Mouse (Mus musculus) kidney, postnatal 0 days (tissue): Measurements from ENCODE around the gene Eml3. TPM values are rescaled to one million over a fixed set of nuclear protein-coding genes. Genes with fewer than 3 reads are reported as not detected.
A peak's percentile ranks its signal among the peaks of the same experiment; 100 is the strongest.
"Not testable (repeated sequence)": the region's sequence is repeated elsewhere in the genome, so short reads cannot be mapped to it uniquely, and the experiment has no call there.

ENCODE experiments used
- ATAC-seq: fragments of 200-750 bp; cut with Nextera tagmentation; replicated peaks from 2 replicates; pipeline ENCODE4 v1.8.0; 2017; ENCODE audit warnings: low read depth, moderate number of reproducible peaks, moderate TSS enrichment, moderate library complexity; ENCODE audit not compliant: low FRiP score
- DNase-seq: peaks from one replicate; pipeline ENCODE4 v3.0.0-alpha.2; 2016; ENCODE audit warnings: low spot score
- H3K27ac ChIP-seq: fragments of 300-500 bp; sonication (generic); 2 replicates; pipeline ENCODE4 v1.5.1; 2014; ENCODE audit warnings: mild to moderate bottlenecking
- H3K27me3 ChIP-seq: fragments of 300-500 bp; sonication (generic); 2 replicates; pipeline ENCODE4 v1.6.1; 2014; ENCODE audit warnings: low read length, mixed read lengths; ENCODE audit not compliant: insufficient read depth
- H3K36me3 ChIP-seq: fragments of 300-500 bp; sonication (generic); 2 replicates; pipeline ENCODE4 v1.6.1; 2014; ENCODE audit warnings: low read length, mixed read lengths; ENCODE audit not compliant: insufficient read depth
- H3K4me1 ChIP-seq: fragments of 300-500 bp; sonication (generic); replicated peaks from 2 replicates; pipeline ENCODE4 v1.6.1; 2014; ENCODE audit warnings: antibody characterized with exemption, low read length, mixed read lengths; ENCODE audit not compliant: insufficient read depth
- H3K4me2 ChIP-seq: fragments of 300-500 bp; sonication (generic); 2 replicates; pipeline ENCODE4 v1.6.1; 2014; ENCODE audit warnings: mild to moderate bottlenecking, low read length, moderate library complexity, mixed read lengths
- H3K4me3 ChIP-seq: fragments of 300-500 bp; sonication (generic); replicated peaks from 2 replicates; pipeline ENCODE4 v1.5.1; 2014; ENCODE audit warnings: low read depth, low read length
- H3K9ac ChIP-seq: fragments of 300-500 bp; sonication (generic); 2 replicates; pipeline ENCODE4 v1.6.1; 2014; ENCODE audit warnings: low read depth, low read length
- H3K9me3 ChIP-seq: fragments of 300-500 bp; sonication (generic); replicated peaks from 2 replicates; pipeline ENCODE4 v1.6.1; 2016; ENCODE audit warnings: low read length, inconsistent platforms, mixed read lengths
- CTCF ChIP-seq: IDR thresholded peaks from 2 replicates; pipeline ENCODE4 v1.5.1; 2016; ENCODE audit warnings: antibody characterized with exemption, low read depth, mild to moderate bottlenecking, moderate library complexity
- WGBS: fragments of 180-500 bp; shearing (Covaris S2); extraction: QIAGEN DNeasy Blood & Tissue Kit; methylation state at CpG from one replicate; pipeline ENCODE4 v1.1.7; 2014; 5-methylcytosine and 5-hydroxymethylcytosine counted together
- polyA plus RNA-seq: library from polyadenylated mRNA; unstranded; fragments of >200 nt; fragmentation: Nextera tagmentation; extraction: Ambion mirVana; gene quantifications from 2 replicates; pipeline ENCODE4 v1.2.1, GENCODE M21; 2015

Gene Eml3
- polyA plus RNA-seq, 1 experiment from 2014 or later: 25.5 TPM

DNA sequence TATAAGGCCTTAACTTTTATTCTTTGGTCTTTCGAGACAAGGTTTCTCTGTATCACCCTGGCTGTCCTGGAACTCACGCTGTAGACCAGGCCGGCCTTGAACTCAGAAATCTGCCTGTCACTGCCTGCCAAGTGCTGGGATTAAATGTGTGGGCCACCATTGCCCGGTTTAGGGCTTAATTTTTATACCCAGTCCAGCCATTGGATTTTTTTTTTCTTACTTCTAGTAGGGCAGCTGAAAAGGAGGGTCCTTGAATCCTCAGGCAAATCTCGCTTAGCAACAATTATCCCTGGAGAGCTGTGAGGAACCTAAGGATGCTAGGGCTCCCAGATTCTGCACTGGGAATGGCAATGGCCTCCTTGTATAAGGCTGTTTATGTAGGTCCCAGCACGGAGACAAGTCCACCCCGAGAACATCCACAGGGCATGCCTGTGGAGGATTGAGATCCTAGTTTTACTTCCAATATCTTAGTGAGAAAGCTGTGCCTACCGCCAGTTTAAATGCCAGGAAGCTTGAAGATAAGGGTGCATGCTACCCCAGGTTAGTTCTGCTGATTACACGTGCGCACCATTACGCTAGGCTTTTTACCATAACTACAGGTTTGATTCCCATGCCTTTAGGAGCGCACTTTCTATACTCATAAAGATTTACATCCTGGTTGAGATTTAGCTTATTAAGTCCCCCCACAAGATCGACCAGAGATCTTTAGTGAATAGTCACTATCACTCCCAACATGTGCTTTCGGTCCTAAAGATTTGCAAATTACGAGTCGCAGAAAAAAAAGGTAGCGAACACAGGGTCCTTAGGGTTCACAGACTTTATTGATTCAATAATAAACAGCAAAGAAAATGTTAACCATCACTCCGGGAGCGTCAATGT lies 41.5 kb upstream of the Eml3 start:
- Histone ChIP-seq H3K27ac (peak overlapping the region; percentile 91; the same call in 1 of the 2 replicates), H3K27me3 (no peaks in the 10 kb centered on the region), H3K4me2 (peak overlapping the region; percentile 72), H3K9me3 (no peaks in the 10 kb centered on the region), H3K36me3 (no peaks in the 10 kb centered on the region), H3K9ac (peak overlapping the region; percentile 75), H3K4me3 (peak overlapping the region; percentile 70), H3K4me1 (0 out of 2 replicates have a peak, but pooled peaks cover 5% of the 10 kb centered on the region)
- no peak for ATAC-seq
- DNase-seq: peak; percentile 9
- TF ChIP-seq CTCF: no peak
- 15% methylated on average over 19 of the region's 19 CpGs for WGBS

DNA sequence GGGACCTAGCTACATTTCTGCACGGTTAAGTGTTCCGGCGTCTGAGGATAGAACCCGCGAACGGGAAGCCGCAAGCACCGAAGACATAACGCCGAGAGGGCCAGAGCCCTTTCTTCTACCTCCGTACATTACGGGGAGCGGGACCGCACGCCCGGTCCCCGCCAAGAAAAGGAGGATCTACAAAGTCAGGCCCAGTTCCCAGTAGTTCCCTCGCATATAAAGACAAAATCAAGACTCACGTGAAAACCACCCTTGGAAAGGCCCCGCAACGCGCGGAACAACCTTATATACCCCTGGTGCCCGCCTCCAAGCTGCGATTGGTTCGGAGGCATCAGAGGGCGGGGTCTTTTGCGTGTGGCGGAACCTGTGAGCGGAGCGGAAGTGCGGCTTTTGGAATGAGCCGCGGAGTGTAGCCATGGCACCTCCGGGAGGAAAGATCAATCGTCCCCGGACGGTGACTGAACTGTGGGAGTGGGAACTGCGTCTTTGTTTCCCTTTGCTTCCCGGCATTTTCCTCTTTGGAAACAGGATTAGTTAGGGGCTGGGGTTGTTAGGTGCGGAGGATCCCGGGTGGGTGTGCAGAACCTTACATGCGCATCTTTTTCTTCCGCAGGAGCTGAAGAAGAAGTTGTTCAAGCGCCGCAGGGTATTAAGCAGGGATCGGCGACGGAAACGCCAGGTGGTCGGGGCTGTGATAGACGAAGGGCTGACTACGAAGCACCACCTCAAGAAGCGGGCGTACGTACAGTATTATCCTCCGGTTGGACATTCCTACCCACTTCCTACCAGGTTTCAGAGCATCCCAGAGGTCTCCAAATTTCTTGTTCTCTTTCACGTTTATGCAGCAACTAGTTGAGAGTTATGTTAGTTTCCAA lies 40.6 kb upstream of the Eml3 start, which contains the start of the genes 1810009A15Rik and Gm49416:
1810009A15Rik (plus strand) TSS at position 343 of the 875 bp plus-strand sequence.
Gm49416 (plus strand) TSS at position 416 of the 875 bp plus-strand sequence.
- no peaks in the 10 kb centered on the region for H3K9me3 ChIP-seq
- no peaks in the 10 kb centered on the region for H3K27me3 ChIP-seq
- peak within 1 kb of the TSS; percentile 75 for H3K9ac ChIP-seq
- TF ChIP-seq CTCF: no peak
- DNase-seq (peak; percentile 99), ATAC-seq (peak; percentile 96)
- 0 out of 2 replicates have a peak, but pooled peaks cover 5% of the 10 kb centered on the region for H3K4me1 ChIP-seq
- peak within 1 kb of the TSS; percentile 70 for H3K4me3 ChIP-seq
- H3K27ac ChIP-seq: peak within 1 kb of the TSS; percentile 91
- WGBS: under 1% methylated on average over 58 of the region's 58 CpGs
- H3K36me3 ChIP-seq: no peaks in the 10 kb centered on the region
- peak within 1 kb of the TSS; percentile 72 for H3K4me2 ChIP-seq

DNA sequence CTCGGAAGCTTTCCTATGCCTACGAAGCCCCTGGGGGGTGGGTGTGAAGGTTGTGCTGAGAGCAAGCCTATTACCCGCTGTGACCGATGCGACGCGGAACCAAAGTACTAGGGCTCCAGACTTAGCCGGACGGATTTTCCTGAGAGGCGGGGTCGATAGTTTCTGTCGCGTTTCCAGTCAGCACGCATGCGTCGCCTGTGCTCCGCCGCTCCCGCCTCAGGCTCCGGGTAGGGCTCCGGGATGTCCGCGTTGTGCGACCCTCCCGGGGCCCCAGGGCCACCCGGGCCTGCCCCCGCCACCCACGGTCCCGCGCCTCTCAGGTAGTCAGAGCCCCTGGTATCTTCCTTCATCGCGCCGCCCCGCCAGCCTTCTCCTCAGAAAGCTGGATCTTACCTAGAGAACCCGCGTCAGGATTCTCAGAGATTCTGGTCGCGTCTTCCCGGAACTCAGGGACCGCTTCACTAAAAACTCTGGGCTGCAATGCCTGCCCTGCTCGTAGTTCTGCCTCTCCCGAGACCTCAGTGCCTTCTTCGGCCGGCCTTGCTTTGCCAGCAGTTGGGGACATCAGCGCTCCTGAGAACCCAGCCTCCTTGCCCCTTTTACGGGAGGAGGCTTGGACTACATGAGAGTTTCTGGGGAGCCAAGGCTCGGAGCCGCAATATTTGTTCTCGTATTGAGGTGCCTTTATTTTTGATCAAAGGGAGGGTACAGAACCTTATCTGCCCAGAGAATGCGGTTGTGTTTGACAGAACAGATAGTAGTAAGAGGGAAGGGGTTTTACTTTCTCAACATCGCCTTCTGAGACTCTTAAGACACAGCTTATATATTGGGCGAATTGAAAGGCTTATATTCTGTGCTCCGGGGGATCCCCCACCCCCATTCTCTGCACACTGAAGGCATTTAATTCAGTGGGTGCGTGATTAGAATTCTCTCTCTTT lies 36.3 kb upstream of the Eml3 start, which contains the start of gene Ints5:
Ints5 (plus strand) TSS at position 177 of the 938 bp plus-strand sequence.
- TF ChIP-seq CTCF: no peak
- Histone ChIP-seq H3K4me3 (peak within 1 kb of the TSS; percentile 77), H3K27me3 (no peaks in the 10 kb centered on the region), H3K27ac (peak within 1 kb of the TSS; percentile 88), H3K4me2 (peak within 1 kb of the TSS; percentile 88), H3K9ac (peak within 1 kb of the TSS; percentile 88), H3K4me1 (peaks cover 7% of the 10 kb centered on the region; the same call in 1 of the 2 replicates), H3K36me3 (0 out of 2 replicates have a peak, but pooled peaks cover 3% of the 10 kb centered on the region), H3K9me3 (no peaks in the 10 kb centered on the region)
- ATAC-seq (peak; percentile 34; the same call in 1 of the 2 replicates), DNase-seq (peak; percentile 94)
- WGBS: 3% methylated on average over 54 of the region's 54 CpGs

- ATAC-seq (no peak), DNase-seq (no peak)
- Histone ChIP-seq H3K4me2 (no peak overlapping the region), H3K4me1 (peaks cover 16% of the 10 kb centered on the region), H3K36me3 (0 out of 2 replicates have a peak, but pooled peaks cover 3% of the 10 kb centered on the region), H3K27me3 (no peaks in the 10 kb centered on the region), H3K9me3 (no peaks in the 10 kb centered on the region), H3K4me3 (no peak overlapping the region), H3K27ac (no peak overlapping the region), H3K9ac (0 out of 2 replicates have a peak overlapping the region, but pooled peaks have one; percentile 2)
- 92% methylated on average over 9 of the region's 9 CpGs for WGBS
- no peak for TF ChIP-seq CTCF
These were observed 33.9 kb upstream of the Eml3 start for GRCm38 (mm10) chr19:8895397-8895960.

- not testable (repeated sequence) for H3K27me3 ChIP-seq, H3K27ac ChIP-seq, ATAC-seq
These were observed 33.1 kb upstream of the Eml3 start for GRCm38 (mm10) chr19:8896231-8896630.

DNA sequence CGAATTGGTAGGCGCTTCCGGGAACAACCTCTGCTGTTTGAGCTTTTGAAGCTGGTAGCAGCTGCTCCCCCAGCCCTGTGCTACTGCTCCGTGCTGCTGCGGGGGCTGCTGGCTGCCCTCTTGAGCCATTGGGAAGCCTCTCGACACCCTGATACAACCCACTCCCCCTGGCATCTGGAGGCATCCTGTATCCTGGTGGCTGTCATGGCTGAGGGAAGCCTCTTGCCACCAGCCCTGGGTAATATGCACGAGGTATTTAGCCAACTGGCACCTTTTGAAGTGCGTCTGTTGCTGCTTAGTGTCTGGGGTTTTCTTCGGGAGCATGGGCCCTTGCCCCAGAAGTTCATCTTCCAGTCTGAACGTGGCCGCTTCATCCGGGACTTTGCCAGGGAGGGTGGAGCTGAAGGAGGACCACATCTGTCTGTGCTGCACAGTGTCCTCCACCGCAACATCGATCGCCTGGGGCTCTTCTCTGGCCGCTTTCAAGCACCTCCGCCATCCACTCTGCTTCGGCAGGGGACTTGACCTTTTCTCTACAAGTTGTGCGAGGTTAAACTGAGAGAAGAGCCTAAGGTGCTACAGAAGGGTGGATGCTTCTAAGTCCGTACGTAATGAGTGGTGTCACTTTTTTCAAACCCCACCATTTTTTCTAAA lies 32.0 kb upstream of the Eml3 start:
- H3K4me3 ChIP-seq: peak overlapping the region; percentile 85
- peaks cover 16% of the 10 kb centered on the region for H3K4me1 ChIP-seq
- ATAC-seq (peak; percentile 57), DNase-seq (peak; percentile 31)
- H3K9me3 ChIP-seq, H3K27me3 ChIP-seq, H3K36me3 ChIP-seq: not testable (repeated sequence)
- peak overlapping the region; percentile 83 for H3K27ac ChIP-seq
- peak overlapping the region; percentile 87 for H3K4me2 ChIP-seq
- 21% methylated on average over 21 of the region's 21 CpGs for WGBS
- peak overlapping the region; percentile 95 for H3K9ac ChIP-seq

More at GRCm38 (mm10) chr19:8896231-8896630, 33.1 kb upstream of the Eml3 start:
- not testable (repeated sequence) for DNase-seq, H3K4me2 ChIP-seq, H3K36me3 ChIP-seq, H3K9ac ChIP-seq, H3K9me3 ChIP-seq, H3K4me3 ChIP-seq
- WGBS: 90% methylated on average over 5 of the region's 5 CpGs
- peaks cover 16% of the 10 kb centered on the region for H3K4me1 ChIP-seq
